Mouse (Mus musculus) lung, adult 2 months (tissue): ENCODE results near the gene Mab21l3. TPM values are rescaled to one million over a fixed set of nuclear protein-coding genes. Genes with fewer than 3 reads are reported as not detected.
A peak's percentile ranks its signal among the peaks of the same experiment; 100 is the strongest.
"Not testable (repeated sequence)": the region's sequence is repeated elsewhere in the genome, so short reads cannot be mapped to it uniquely, and the experiment has no call there.

Source experiments
- DNase-seq: peaks from one replicate; pipeline ENCODE4 v3.0.0; 2022
- H3K4me1 ChIP-seq: fragments of 200-500 bp; 2 replicates; pipeline ENCODE4 v1.6.1; 2011; ENCODE audit warnings: low read length; ENCODE audit not compliant: control insufficient read depth, insufficient read depth
- H3K4me3 ChIP-seq: fragments of 200-500 bp; replicated peaks from 2 replicates; pipeline ENCODE3; 2011; ENCODE audit warnings: low read depth, mild to moderate bottlenecking, control low read depth, low read length; ENCODE audit errors: extremely low read depth
- CTCF ChIP-seq: fragments of 200-500 bp; IDR thresholded peaks from 2 replicates; pipeline ENCODE4 v1.5.1; 2011; ENCODE audit warnings: mild to moderate bottlenecking, low read length, control low read depth; ENCODE audit not compliant: insufficient read depth
- POLR2A ChIP-seq: fragments of 200-500 bp; IDR thresholded peaks from 2 replicates; pipeline ENCODE4 v1.6.1; 2011; ENCODE audit warnings: low read depth, mild to moderate bottlenecking, control low read depth, low read length, borderline replicate concordance; ENCODE audit errors: extremely low read depth
- WGBS: fragments of 180-500 bp; shearing (Covaris S2); methylation state at CpG from one replicate; pipeline ENCODE4 v1.1.7; 2018; 5-methylcytosine and 5-hydroxymethylcytosine counted together
- polyA plus RNA-seq: library from polyadenylated mRNA; depleted of rRNA; stranded (reverse); fragments of >200 nt; gene quantifications from 2 replicates; pipeline ENCODE4 v1.2.3, GENCODE M21; 2012

The Mab21l3 gene
- polyA plus RNA-seq, 1 experiment = 0.53 TPM

DNA sequence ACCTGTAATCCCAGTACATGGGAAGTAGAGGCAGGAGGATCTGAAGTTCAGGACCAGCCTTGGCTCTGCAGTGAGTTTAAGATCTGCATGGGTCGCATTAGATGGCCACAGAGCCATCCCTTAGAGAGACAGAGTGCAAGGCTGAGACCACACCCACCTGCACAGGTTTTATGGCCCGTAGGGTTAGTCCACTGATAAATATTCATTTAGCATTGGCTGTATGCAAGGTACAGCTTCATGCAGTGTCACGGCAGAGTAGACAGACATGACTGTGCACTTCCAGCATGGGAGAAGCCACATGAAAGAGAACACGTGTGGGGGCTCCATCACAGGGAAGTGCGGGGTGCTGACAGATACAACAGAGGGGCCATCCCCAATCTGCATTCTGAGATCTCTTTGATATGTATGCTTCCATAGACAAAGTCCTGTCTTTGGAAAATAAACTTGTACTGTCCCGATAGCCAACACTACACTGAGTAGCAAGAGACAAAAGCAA lies 21.5 kb downstream of the Mab21l3 start:
- Histone ChIP-seq H3K4me3 (no peak overlapping the region), H3K4me1 (no peaks in the 10 kb centered on the region)
- no peak for DNase-seq
- 79% methylated on average over 6 of the region's 6 CpGs for WGBS
- TF ChIP-seq CTCF = no peak
- TF ChIP-seq POLR2A = no peak

DNA sequence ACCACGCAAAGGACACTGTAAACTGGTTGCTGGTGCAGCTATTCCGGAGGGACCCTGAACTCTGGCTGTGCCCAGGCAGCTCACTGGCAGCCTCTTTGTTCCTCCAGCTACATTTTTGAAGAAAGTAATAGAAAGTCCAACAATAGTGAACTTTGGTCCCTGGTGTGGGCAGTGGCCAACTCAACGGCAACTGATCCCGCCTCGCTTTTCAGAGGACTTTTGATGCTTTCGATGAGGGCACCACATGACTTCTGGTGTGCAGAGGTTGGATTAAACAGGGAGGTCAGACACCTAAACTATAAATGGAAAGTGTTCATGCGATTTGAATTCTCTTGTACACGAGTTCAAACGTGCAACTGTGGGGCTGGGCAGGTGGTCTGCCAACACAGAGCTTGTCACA lies 24.4 kb downstream of the Mab21l3 start:
- no peak for TF ChIP-seq POLR2A
- no peak for TF ChIP-seq CTCF
- WGBS = 83% methylated on average over 9 of the region's 9 CpGs
- Histone ChIP-seq H3K4me3 (no peak overlapping the region), H3K4me1 (no peaks in the 10 kb centered on the region)
- DNase-seq = no peak

DNA sequence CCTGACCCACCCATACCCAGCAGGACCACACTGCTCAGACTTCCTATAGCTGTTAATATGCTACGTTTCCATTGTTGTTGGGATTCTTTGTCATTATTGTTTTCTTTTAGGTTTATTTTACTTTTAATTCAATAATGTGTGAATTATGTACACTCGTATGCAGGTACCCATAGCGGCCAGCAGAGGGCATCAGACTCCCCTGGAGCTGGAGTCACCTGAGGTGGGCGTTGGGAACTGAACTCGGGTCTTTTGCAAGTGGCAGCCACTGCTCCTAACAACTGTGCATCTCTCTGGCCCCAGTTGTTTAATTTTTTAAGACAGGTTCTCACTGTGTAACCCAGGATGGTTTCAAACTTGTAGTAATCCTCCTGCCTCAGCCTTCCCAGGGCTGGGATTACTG lies 26.7 kb downstream of the Mab21l3 start:
- H3K4me3 ChIP-seq = no peak overlapping the region
- no peak for DNase-seq
- TF ChIP-seq POLR2A = no peak
- 0 out of 2 replicates have a peak, but pooled peaks have one; percentile 3 for TF ChIP-seq CTCF
- no peaks in the 10 kb centered on the region for H3K4me1 ChIP-seq
- 74% methylated on average over 5 of the region's 5 CpGs for WGBS

DNA sequence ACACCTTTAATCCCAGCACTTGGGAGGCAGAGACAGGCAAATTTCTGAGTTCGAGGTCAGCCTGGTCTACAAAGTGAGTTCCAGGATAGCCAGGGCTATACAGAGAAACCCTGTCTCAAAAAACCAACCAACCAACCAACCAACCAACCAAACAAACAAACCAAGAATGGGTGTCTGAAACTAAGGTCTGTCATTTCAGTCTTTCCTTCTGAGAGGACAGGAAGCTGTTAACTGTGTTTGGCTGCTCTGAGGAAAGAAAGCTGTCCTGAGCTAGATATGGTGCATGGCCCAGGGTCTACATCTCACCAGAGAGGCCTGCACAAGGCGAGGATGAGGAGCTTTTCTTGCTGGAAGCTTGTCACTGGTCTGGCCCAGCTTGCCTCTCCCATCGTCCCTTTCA lies 28.1 kb downstream of the Mab21l3 start:
- not testable (repeated sequence) for H3K4me3 ChIP-seq, DNase-seq, H3K4me1 ChIP-seq
- 84% methylated on average over 3 of the region's 3 CpGs for WGBS

DNA sequence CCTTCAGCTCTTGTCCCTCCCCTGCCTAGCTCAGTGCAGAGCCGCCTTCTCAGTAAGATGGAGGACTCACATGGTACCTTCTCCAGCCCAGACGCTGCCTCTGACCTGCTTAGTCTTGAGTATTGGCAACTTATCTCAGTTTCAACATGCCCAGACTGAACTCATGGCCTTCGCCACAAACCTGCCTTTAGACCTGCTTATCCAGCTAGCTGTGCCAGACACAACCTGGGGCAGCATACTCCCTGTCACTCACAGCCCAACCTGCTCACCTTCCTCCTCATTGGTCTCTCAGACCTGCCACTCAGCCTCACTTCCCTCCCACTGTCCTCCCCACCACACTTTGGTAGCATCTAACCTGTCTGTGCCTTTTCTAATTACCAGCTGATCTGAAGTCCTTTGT lies 32.8 kb downstream of the Mab21l3 start:
- DNase-seq = no peak
- Histone ChIP-seq H3K4me1 (no peaks in the 10 kb centered on the region), H3K4me3 (no peak overlapping the region)
- no peak for TF ChIP-seq POLR2A
- no peak for TF ChIP-seq CTCF
- 86% methylated on average over 3 of the region's 3 CpGs for WGBS

DNA sequence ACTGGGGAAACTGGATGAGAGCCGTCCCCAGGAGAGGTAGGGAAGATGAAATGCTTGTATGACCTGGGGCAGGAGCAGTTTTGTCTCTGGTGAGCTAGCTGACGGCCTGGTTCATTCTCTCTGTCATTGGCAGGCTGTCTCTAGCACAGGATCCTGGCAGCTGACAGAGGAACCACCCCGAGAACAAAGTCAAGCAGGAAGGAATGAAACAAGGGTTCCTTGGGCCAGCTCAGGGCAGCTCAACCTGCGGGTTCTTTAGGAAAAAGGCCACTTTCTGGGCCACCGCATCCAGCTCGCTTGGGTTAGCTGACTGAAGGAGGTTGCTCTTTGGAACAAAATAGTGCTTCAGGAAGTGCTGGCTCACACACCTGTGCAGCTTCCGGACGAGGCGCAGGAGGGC lies 34.0 kb downstream of the Mab21l3 start:
- H3K4me1 ChIP-seq = no peaks in the 10 kb centered on the region
- DNase-seq = no peak
- H3K4me3 ChIP-seq = no peak overlapping the region
- 80% methylated on average over 9 of the region's 9 CpGs for whole genome bisulfite sequencing
- TF ChIP-seq POLR2A (no peak), CTCF (no peak)

DNA sequence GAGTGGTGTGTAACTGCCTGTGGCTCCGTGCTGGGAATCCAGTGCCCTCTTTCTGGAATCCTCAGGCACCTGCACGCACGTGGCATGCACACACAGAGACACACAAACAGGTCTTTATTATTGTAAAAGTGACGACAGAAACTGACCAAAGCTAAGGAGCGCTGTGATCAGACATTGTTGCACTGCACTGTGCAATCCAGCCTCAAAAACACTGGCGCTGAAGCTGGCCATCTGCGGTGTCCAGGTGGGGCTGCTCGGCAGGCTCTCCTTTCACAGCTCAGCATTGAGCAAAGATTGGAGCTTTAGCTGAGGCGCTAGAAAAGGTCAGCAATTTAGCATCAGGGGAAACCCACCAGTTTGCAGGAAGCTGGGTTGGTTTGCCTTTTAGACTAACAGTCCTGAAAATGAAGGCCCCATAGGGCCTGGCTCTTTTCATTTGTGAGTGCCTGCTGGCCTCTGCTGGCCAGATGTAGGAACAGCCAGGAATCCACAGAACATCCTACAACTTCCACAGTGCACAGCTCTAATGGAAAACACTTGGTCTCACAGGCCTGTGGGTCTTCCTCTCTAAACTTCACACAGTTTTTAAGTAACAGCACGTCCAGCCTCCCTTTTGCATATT lies 36.3 kb downstream of the Mab21l3 start:
- Histone ChIP-seq H3K4me3 (no peak overlapping the region), H3K4me1 (peaks cover 3% of the 10 kb centered on the region; the same call in 1 of the 2 replicates)
- DNase-seq = peak; percentile 63
- 67% methylated on average over 10 of the region's 10 CpGs for WGBS
- peak; percentile 90 for TF ChIP-seq CTCF
- TF ChIP-seq POLR2A = no peak

DNA sequence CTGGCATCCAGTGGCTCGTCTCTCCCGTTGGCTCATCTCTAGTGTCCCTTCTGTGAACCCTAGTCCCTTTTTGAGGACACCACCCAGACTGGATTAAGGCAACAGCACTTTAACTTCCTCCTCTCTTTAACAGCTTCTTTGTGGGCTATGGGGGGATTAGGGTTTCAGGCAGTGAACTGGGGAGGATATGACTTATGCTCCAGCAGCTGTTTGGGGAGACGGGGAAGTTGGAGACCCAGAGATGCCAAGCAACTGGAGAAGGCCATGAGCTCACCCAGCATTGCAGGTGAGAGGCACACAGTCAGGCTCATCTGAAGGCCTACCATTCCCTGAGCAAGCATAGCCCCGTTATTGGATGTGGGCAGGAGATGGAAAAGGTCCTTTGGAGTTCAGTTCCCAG lies 36.8 kb downstream of the Mab21l3 start:
- Histone ChIP-seq H3K4me1 (peaks cover 7% of the 10 kb centered on the region; the same call in 1 of the 2 replicates), H3K4me3 (no peak overlapping the region)
- WGBS = 66% methylated on average over 4 of the region's 4 CpGs
- no peak for DNase-seq
- no peak for TF ChIP-seq POLR2A

DNA sequence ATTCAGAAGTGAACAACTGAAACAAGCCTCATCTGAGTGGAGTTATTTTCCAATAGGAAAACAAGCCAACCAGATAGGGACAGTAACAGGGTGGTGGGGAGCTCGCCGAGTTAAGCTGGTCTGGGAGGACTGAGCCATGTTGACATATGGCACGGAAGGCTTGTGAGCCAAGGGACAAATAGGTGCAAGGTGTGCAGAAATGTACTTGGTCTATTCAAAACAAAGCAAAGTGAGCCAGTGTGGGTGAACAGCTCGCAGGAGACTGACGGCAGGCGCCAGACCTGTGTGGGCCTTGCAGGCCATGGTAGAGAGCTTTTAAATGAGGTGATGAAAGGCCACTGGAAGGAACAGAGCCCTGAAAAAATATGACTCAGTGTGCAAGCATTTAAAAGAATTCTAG lies 41.1 kb downstream of the Mab21l3 start:
- Histone ChIP-seq H3K4me3 (no peak overlapping the region), H3K4me1 (peaks cover 10% of the 10 kb centered on the region)
- no peak for TF ChIP-seq CTCF
- TF ChIP-seq POLR2A = no peak
- no peak for DNase-seq
- 80% methylated on average over 6 of the region's 6 CpGs for WGBS

DNA sequence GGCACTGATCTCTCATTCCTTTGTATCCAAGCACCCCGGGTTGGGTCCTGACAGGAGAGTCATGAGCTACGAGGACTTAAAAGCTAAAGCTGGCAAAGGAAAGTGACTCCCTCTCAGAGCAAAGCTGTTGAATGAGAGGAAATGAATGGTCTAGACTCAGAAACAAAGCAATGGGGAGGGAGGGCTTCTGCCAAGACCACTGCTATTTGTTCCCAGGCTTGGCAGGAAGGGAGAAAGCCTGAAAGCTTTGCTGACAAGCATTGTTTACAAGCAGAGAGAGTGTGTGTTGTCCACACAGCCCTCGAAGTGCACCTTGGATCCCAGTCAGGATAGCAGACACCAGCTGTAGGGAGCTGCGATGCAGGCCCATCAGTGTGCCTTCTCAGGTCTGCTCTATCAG lies 41.8 kb downstream of the Mab21l3 start:
- peaks cover 10% of the 10 kb centered on the region for H3K4me1 ChIP-seq
- H3K4me3 ChIP-seq = no peak overlapping the region
- TF ChIP-seq POLR2A = no peak
- TF ChIP-seq CTCF = no peak
- DNase-seq = no peak
- 25% methylated on average over 4 of the region's 4 CpGs for WGBS
